ENCODE assay signal across 10 mouse cellular contexts in genomic region chr12:12993894-12994714, GRCm38 (mm10). TPM values are rescaled to one million over a fixed set of nuclear protein-coding genes. Genes with fewer than 3 reads are reported as not detected.
DNase-seq lines count a peak whose midpoint lies in the region; ATAC-seq and TF ChIP-seq lines count a peak whose summit lies in the region.
"Had no signal": no experiment of that assay in that cellular context is flagged by ENCODE, and none has a peak within 500 bp of the region (broad histone marks: within the 10 kb centered on the region; RNA-seq: fewer than 3 reads in every experiment).

No protein-coding gene starts in this region.

- H3K4me1 ChIP-seq in intestine, embryonic 16.5 days (ENCODE audit: control insufficient read depth, insufficient read depth, low read length), result peaks cover 3% of the 10 kb centered on the region; the same call in 1 of the 2 replicates
- H3K4me1 ChIP-seq in intestine, embryonic 15.5 days (replicated peaks), result peaks cover 10% of the 10 kb centered on the region; the same call in 1 of the 2 replicates
- peaks cover 8% of the 10 kb centered on the region; the same call in 1 of the 2 replicates for H3K4me1 ChIP-seq in limb, embryonic 14.5 days (ENCODE audit: control insufficient read depth, insufficient read depth, low read length)

- peak; percentile 40 for ATAC-seq in intestine, embryonic 16.5 days
- no peak for ATAC-seq in intestine, embryonic 15.5 days
- 0 out of 2 replicates have a peak, but pooled peaks have one; percentile 17 for ATAC-seq in limb, embryonic 14.5 days (ENCODE audit: low FRiP score, low read depth)
- ATAC-seq in cerebellum, adult (ENCODE audit: insufficient number of reproducible peaks, low FRiP score, low TSS enrichment), result no peak
- no peak for ATAC-seq in activated CD4-positive, CD25-positive, alpha-beta regulatory T cell, adult 4 months

- no peaks in the 10 kb centered on the region for H3K36me3 ChIP-seq in intestine, embryonic 16.5 days (ENCODE audit: control insufficient read depth, insufficient read depth, low read length)
- H3K36me3 ChIP-seq in intestine, embryonic 15.5 days, result no peaks in the 10 kb centered on the region
- H3K36me3 ChIP-seq in limb, embryonic 14.5 days (ENCODE audit: control insufficient read depth, insufficient read depth, low read length), result no peaks in the 10 kb centered on the region
- H3K36me3 ChIP-seq: hindbrain, embryonic 15.5 days; limb, embryonic 15.5 days had no signal

- peak; percentile 45 for DNase-seq in ZHBTc4 (ENCODE audit: low read depth, low spot score)
- DNase-seq in heart, adult 18-20 months, result peak; percentile 33 to 62
- no peak for DNase-seq in limb, embryonic 14.5 days (ENCODE audit: low spot score)
- no peak for DNase-seq in spleen, postnatal 14 days (ENCODE audit: low spot score in 2 of 2)

- no peak overlapping the region for H3K27ac ChIP-seq in intestine, embryonic 16.5 days (ENCODE audit: low read length)
- no peak overlapping the region for H3K27ac ChIP-seq in intestine, embryonic 15.5 days
- H3K27ac ChIP-seq in limb, embryonic 14.5 days (replicated peaks; ENCODE audit: low read depth, low read length), result no peak overlapping the region
- H3K27ac ChIP-seq: hindbrain, embryonic 15.5 days; limb, embryonic 15.5 days had no signal

- no peak overlapping the region for H3K9ac ChIP-seq in intestine, embryonic 16.5 days (ENCODE audit: low read depth, low read length)
- H3K9ac ChIP-seq in intestine, embryonic 15.5 days, result no peak overlapping the region
- H3K9ac ChIP-seq in limb, embryonic 14.5 days (ENCODE audit: low read depth, low read length, severe bottlenecking), result no peak overlapping the region
- H3K9ac ChIP-seq: hindbrain, embryonic 15.5 days; limb, embryonic 15.5 days had no signal

- no peak overlapping the region for H3K4me3 ChIP-seq in intestine, embryonic 16.5 days (ENCODE audit: low read length)
- H3K4me3 ChIP-seq in intestine, embryonic 15.5 days (replicated peaks), result no peak overlapping the region
- no peak overlapping the region for H3K4me3 ChIP-seq in limb, embryonic 14.5 days (replicated peaks; ENCODE audit: low read length)
- H3K4me3 ChIP-seq: hindbrain, embryonic 15.5 days; limb, embryonic 15.5 days had no signal

- no peak overlapping the region for H3K4me2 ChIP-seq in intestine, embryonic 16.5 days (ENCODE audit: low read depth, low read length)
- no peak overlapping the region for H3K4me2 ChIP-seq in intestine, embryonic 15.5 days (replicated peaks)
- no peak overlapping the region for H3K4me2 ChIP-seq in limb, embryonic 14.5 days (replicated peaks; ENCODE audit: low read depth, low read length, severe bottlenecking)
- H3K4me2 ChIP-seq: hindbrain, embryonic 15.5 days; limb, embryonic 15.5 days had no signal

- TF ChIP-seq POLR2A in limb, embryonic 14.5 days (IDR thresholded peaks at IDR 0.05; ENCODE audit: borderline replicate concordance, extremely low read depth, insufficient read depth, insufficient read length), result no peak

- 57% methylated on average over 8 of the region's 8 CpGs for WGBS in intestine, embryonic 16.5 days
- WGBS in intestine, embryonic 15.5 days, result 56% methylated on average over 8 of the region's 8 CpGs
- 64% methylated on average over 8 of the region's 8 CpGs for WGBS in limb, embryonic 14.5 days

- no peaks in the 10 kb centered on the region for H3K9me3 ChIP-seq in intestine, embryonic 16.5 days (ENCODE audit: control insufficient read depth, low read length)
- H3K9me3 ChIP-seq in intestine, embryonic 15.5 days, result no peaks in the 10 kb centered on the region
- no peaks in the 10 kb centered on the region for H3K9me3 ChIP-seq in limb, embryonic 14.5 days (ENCODE audit: control insufficient read depth, low read length)
- H3K9me3 ChIP-seq: hindbrain, embryonic 15.5 days; limb, embryonic 15.5 days had no signal

- H3K27me3 ChIP-seq in intestine, embryonic 16.5 days (replicated peaks; ENCODE audit: control insufficient read depth, insufficient read depth, low read length), result no peaks in the 10 kb centered on the region
- no peaks in the 10 kb centered on the region for H3K27me3 ChIP-seq in intestine, embryonic 15.5 days (replicated peaks)
- no peaks in the 10 kb centered on the region for H3K27me3 ChIP-seq in limb, embryonic 14.5 days (ENCODE audit: control insufficient read depth, insufficient read depth, low read length)
- H3K27me3 ChIP-seq: hindbrain, embryonic 15.5 days; limb, embryonic 15.5 days had no signal

RNA-seq across cellular contexts. Expression of gene Mycn, which starts 52.4 kb away (rescaled TPM):
- 60.7 and 66.4 TPM in 2 replicates for polyA plus RNA-seq in intestine, embryonic 16.5 days (2015; fragmentation: Nextera tagmentation; extraction: Ambion mirVana)
- 72.5 and 89.8 TPM in 2 replicates for polyA plus RNA-seq in intestine, embryonic 15.5 days (2015; fragmentation: Nextera tagmentation; extraction: Ambion mirVana)
- total RNA-seq in heart, adult 18-20 months (2021), result 1 to 10 TPM in 1 of 2 experiments, under 1 TPM in 1; 0.62 to 2.0 TPM
- polyA plus RNA-seq in limb, embryonic 14.5 days (2012; rRNA removed), result 20.6 and 21.3 TPM in 2 replicates
- polyA plus RNA-seq in limb, embryonic 14.5 days (2014; fragmentation: Nextera tagmentation; extraction: Ambion mirVana), result 27.9 and 32.6 TPM in 2 replicates
- not detected for polyA plus RNA-seq in activated CD4-positive, CD25-positive, alpha-beta regulatory T cell, adult 4 months (2017; shearing (Covaris generic))

Comparison
In these comparisons a context has a peak if more than half of its experiments do, and no peak if none do; other contexts are left out.
1. ATAC-seq: peak in intestine, embryonic 16.5 days (single experiment) and limb, embryonic 14.5 days (single experiment); none in intestine, embryonic 15.5 days (single experiment), cerebellum, adult (single experiment) and activated CD4-positive, CD25-positive, alpha-beta regulatory T cell, adult 4 months (single experiment).
2. DNase-seq: peak in ZHBTc4 (single experiment) and heart, adult 18-20 months (2 of 2); none in limb, embryonic 14.5 days (single experiment) and spleen, postnatal 14 days (0 of 2).
3. RNA of gene Mycn, which starts 52.4 kb away (polyA plus RNA-seq): 72.5 to 89.8 TPM in intestine, embryonic 15.5 days, 60.7 to 66.4 TPM in intestine, embryonic 16.5 days and 20.6 to 32.6 TPM in limb, embryonic 14.5 days; not detected in activated CD4-positive, CD25-positive, alpha-beta regulatory T cell, adult 4 months; every median in the first group is over 10 times any median in the second.